Comparison of ENCODE assay signal across 21 mouse cellular contexts in the genomic region with DNA sequence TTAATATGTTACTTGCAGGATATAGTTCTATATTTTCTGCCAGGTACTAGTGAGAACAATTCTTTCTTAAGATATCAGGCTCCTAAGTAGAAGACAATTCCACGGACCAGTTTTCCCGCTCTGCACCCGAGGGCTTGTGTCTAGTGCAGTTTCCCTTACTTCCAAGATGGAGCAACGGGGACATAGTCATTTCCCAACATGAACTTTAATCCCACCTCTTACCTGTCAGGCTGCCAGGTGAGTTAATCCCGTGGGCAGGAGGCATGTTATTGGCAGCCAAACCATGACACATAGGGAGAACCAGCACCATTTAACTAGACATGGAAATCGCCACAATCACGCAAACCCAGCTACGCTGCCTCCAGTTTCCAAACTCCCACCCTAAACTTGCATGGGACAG.
DNase-seq lines count a peak whose midpoint lies in the region; ATAC-seq and TF ChIP-seq lines count a peak whose summit lies in the region.
"Had no signal": no experiment of that assay in that cellular context is flagged by ENCODE, and none has a peak within 500 bp of the region (broad histone marks: within the 10 kb centered on the region; RNA-seq: fewer than 3 reads in every experiment).

No protein-coding gene starts in this region.

- DNase-seq in liver, adult 2 months (ENCODE audit: extremely low read depth, low read depth, low spot score): peak; percentile 8
- DNase-seq in liver, postnatal 0 days: no peak
- DNase-seq in fat pad, adult 2 months (ENCODE audit: extremely low read depth, low read depth, low spot score): peak; percentile 56
- DNase-seq in gonadal fat pad, adult 2 months (ENCODE audit: low read depth): peak; percentile 57
- no peak for DNase-seq in layer of hippocampus, adult 2 months (ENCODE audit: low spot score in 2 of 2)
- no peak for DNase-seq in layer of hippocampus, adult 9-10 months (ENCODE audit: low spot score)
- DNase-seq: adrenal gland, adult 2 months; adrenal gland, adult 8-10 months; adrenal gland, postnatal 10 days; adrenal gland, postnatal 14 days; adrenal gland, postnatal 25 days; adrenal gland, postnatal 36 days; B cell, adult 2 months; cerebellum, adult 11 months; cerebellum, adult 11-12 months; cerebellum, adult 18-20 months had no signal

- TF ChIP-seq POLR2A in liver, adult 2 months (IDR thresholded peaks at IDR 0.05; ENCODE audit: extremely low read depth, insufficient read depth, low read length): no peak

- ATAC-seq in liver, postnatal 0 days: no peak
- ATAC-seq: activated CD4-positive, CD25-positive, alpha-beta regulatory T cell, adult 4 months; CD4-positive, CD25-positive, alpha-beta regulatory T cell, adult 4 months; Patski had no signal

- H3K36me3 ChIP-seq in liver, adult 2 months (ENCODE audit: control insufficient read depth, insufficient read depth, low read length): no peaks in the 10 kb centered on the region
- no peaks in the 10 kb centered on the region for H3K36me3 ChIP-seq in liver, postnatal 0 days (replicated peaks; ENCODE audit: insufficient read depth, low read length)
- H3K36me3 ChIP-seq: G1E had no signal

- no peak overlapping the region for H3K4me2 ChIP-seq in liver, postnatal 0 days (ENCODE audit: low read depth, low read length)

- no peak for TF ChIP-seq CTCF in liver, adult 2 months (IDR thresholded peaks at IDR 0.05; ENCODE audit: low read depth, low read length)
- no peak for TF ChIP-seq CTCF in liver, postnatal 0 days (IDR thresholded peaks at IDR 0.05; ENCODE audit: low read depth)
- TF ChIP-seq CTCF in layer of hippocampus, adult 2 months (conservative IDR thresholded peaks at IDR 0.05): no peak

- WGBS in liver, adult 2 months: 77% methylated on average over 8 of the region's 8 CpGs
- 80% methylated on average over 8 of the region's 8 CpGs for WGBS in liver, postnatal 0 days (ENCODE audit: insufficient replicate concordance)

- TF ChIP-seq EP300 in liver, postnatal 0 days (IDR thresholded peaks at IDR 0.05; ENCODE audit: low read depth): no peak

- no peaks in the 10 kb centered on the region for H3K4me1 ChIP-seq in liver, adult 2 months (ENCODE audit: control insufficient read depth, insufficient read depth, low read length)
- no peaks in the 10 kb centered on the region for H3K4me1 ChIP-seq in liver, postnatal 0 days (ENCODE audit: insufficient read depth)

- H3K27me3 ChIP-seq in liver, adult 2 months (ENCODE audit: control insufficient read depth, insufficient read depth, low read length): no peaks in the 10 kb centered on the region
- H3K27me3 ChIP-seq in liver, postnatal 0 days (ENCODE audit: insufficient read depth, low read length): no peaks in the 10 kb centered on the region
- H3K27me3 ChIP-seq: CH12.LX, Patski had no signal

- no peaks in the 10 kb centered on the region for H3K79me2 ChIP-seq in liver, adult 2 months (ENCODE audit: control insufficient read depth, insufficient read depth, low read length)

- no peak overlapping the region for H3K27ac ChIP-seq in liver, adult 2 months (replicated peaks; ENCODE audit: insufficient read depth, low read depth, low read length)
- H3K27ac ChIP-seq in liver, postnatal 0 days (ENCODE audit: low read depth): no peak overlapping the region
- no peak overlapping the region for H3K27ac ChIP-seq in layer of hippocampus, adult 2 months

- H3K9me3 ChIP-seq in liver, postnatal 0 days (ENCODE audit: low read length): no peaks in the 10 kb centered on the region

- H3K4me3 ChIP-seq in liver, adult 2 months (ENCODE audit: insufficient read depth, low read depth, low read length): no peak overlapping the region
- H3K4me3 ChIP-seq in liver, postnatal 0 days (ENCODE audit: low read depth, low read length): no peak overlapping the region
- no peak overlapping the region for H3K4me3 ChIP-seq in layer of hippocampus, adult 2 months

- no peak overlapping the region for H3K9ac ChIP-seq in liver, adult 2 months (ENCODE audit: low read depth, low read length)
- no peak overlapping the region for H3K9ac ChIP-seq in liver, postnatal 0 days (replicated peaks)

Comparison
In these comparisons a context has a peak if more than half of its experiments do, and no peak if none do; other contexts are left out.
1. DNase-seq: peak in liver, adult 2 months (single experiment), fat pad, adult 2 months (single experiment) and gonadal fat pad, adult 2 months (single experiment); none in liver, postnatal 0 days (single experiment), layer of hippocampus, adult 2 months (0 of 2) and layer of hippocampus, adult 9-10 months (single experiment).